Mouse (Mus musculus) limb, embryonic 15.5 days (tissue): ENCODE measurements at regions not wholly inside any gene's neighbourhood (a gene's known extent, or its start where the extent isn't known, plus 50 kb on each side); places are given as distances from the start of the nearest gene placed in this dataset.

Source experiments
- ATAC-seq: fragments of 200-750 bp; cut with Nextera tagmentation; 2 replicates; pipeline ENCODE4 v1.8.0; 2017; ENCODE audit warnings: low read depth, moderate TSS enrichment; ENCODE audit not compliant: insufficient number of reproducible peaks, low FRiP score, low TSS enrichment
- H3K27ac ChIP-seq: fragments of 300-500 bp; sonication (generic); 2 replicates; pipeline ENCODE4 v1.5.1; 2015; ENCODE audit warnings: moderate library complexity, mild to moderate bottlenecking, inconsistent platforms
- H3K27me3 ChIP-seq: fragments of 300-500 bp; sonication (generic); 2 replicates; pipeline ENCODE4 v1.6.1; 2015; ENCODE audit warnings: inconsistent platforms
- H3K36me3 ChIP-seq: fragments of 300-500 bp; sonication (generic); 2 replicates; pipeline ENCODE4 v1.6.1; 2015; ENCODE audit warnings: inconsistent platforms
- H3K4me1 ChIP-seq: fragments of 300-500 bp; sonication (generic); 2 replicates; pipeline ENCODE4 v1.6.1; 2015; ENCODE audit warnings: inconsistent platforms
- H3K4me2 ChIP-seq: fragments of 300-500 bp; sonication (generic); 2 replicates; pipeline ENCODE4 v1.6.1; 2015; ENCODE audit warnings: mild to moderate bottlenecking, inconsistent platforms
- H3K4me3 ChIP-seq: fragments of 300-500 bp; sonication (generic); 2 replicates; pipeline ENCODE4 v1.5.1; 2015; ENCODE audit warnings: mild to moderate bottlenecking, inconsistent platforms
- H3K9ac ChIP-seq: fragments of 300-500 bp; sonication (generic); 2 replicates; pipeline ENCODE4 v1.6.1; 2015; ENCODE audit warnings: inconsistent platforms
- H3K9me3 ChIP-seq: fragments of 300-500 bp; sonication (generic); 2 replicates; pipeline ENCODE4 v1.6.1; 2016; ENCODE audit warnings: inconsistent platforms
- WGBS: fragments of 180-500 bp; shearing (Covaris S2); methylation state at CpG from one replicate; pipeline ENCODE4 v1.1.7; 2015; 5-methylcytosine and 5-hydroxymethylcytosine counted together

DNA sequence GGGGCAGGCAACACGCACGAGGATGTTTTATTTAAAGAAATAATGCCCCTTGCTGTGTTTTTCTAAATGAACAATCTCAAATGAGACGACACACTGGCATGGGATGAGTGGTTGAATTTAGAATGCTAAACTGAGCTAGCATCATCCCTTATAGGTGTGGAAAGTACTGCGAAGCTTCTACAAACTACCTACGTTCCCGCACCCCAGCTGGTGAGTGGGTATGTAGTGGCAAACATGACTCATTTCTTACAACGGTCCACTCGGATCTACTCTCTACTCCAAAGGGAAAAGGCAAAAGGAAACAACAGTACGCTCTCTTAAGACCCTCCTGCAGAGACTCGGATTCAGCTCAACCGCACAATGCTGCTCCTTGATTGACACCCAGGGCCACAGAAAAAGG lies 167.2 kb downstream of the Dad1 start:
- Histone ChIP-seq H3K4me2 (no peak overlapping the region), H3K9ac (no peak overlapping the region), H3K36me3 (no peaks in the 10 kb centered on the region), H3K9me3 (no peaks in the 10 kb centered on the region), H3K27me3 (no peaks in the 10 kb centered on the region), H3K4me1 (peaks cover 7% of the 10 kb centered on the region), H3K4me3 (no peak overlapping the region), H3K27ac (no peak overlapping the region)
- 77% methylated on average over 11 of the region's 11 CpGs for WGBS
- ATAC-seq, result no peak

DNA sequence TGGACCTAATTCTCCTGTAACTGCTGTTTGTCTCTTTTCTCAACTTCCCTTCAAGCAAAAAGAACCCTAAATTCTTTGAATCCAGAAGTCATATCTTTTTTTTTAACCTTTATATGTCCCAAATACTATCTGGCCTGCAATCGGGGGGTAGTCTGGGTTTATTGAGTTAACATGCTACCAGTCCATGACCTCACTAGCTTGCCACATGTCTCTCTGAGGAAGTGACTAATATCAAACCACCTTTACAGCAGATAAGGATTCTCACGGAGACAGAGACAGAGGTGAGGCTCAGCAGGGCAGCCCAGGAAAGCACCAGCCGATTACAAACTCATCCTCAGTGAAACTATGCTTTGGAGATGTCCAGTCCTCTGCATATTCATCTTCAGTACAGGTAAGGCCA lies 179.2 kb downstream of the Dad1 start:
- no peak for ATAC-seq
- Histone ChIP-seq H3K36me3 (no peaks in the 10 kb centered on the region), H3K9ac (no peak overlapping the region), H3K27me3 (no peaks in the 10 kb centered on the region), H3K9me3 (no peaks in the 10 kb centered on the region), H3K4me2 (no peak overlapping the region), H3K4me3 (no peak overlapping the region), H3K4me1 (peaks cover 14% of the 10 kb centered on the region), H3K27ac (no peak overlapping the region)
- WGBS, result 70% methylated on average over 3 of the region's 3 CpGs

DNA sequence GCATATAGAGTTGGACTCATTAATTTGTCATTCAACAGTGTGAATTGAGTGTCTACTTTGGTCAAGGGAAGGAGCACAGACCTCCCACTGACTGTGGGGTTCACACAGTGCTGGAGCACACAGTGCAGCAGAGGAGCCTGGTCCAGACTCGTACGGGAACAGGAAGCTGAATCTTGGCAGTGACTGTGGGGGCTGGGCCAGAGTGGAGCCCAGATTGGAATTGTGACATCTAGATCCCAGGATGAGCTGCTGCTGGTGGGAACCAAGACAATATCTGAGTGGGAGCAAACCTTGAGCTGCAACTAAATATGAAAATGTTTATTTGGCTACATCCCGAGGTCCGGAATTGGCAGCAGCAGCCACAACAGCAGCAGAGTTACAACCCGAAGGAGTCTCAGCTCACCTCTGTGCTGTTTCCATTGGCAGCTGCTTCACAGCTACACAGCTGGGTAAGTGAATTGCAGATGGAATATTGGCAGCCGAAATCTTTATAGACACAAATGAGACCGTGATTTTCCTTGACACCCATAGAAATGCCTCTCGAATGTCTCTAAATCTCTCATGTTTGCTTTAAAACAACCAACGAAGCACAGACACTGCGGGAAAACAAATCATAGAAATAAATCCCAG lies 181.5 kb downstream of the Dad1 start:
- WGBS, result 27% methylated on average over 10 of the region's 10 CpGs
- H3K9me3 ChIP-seq, result no peaks in the 10 kb centered on the region
- peak overlapping the region; percentile 37 for H3K4me2 ChIP-seq
- H3K27ac ChIP-seq, result peak overlapping the region; percentile 74
- H3K4me3 ChIP-seq, result peak overlapping the region; percentile 20
- ATAC-seq, result peak; percentile 82
- H3K36me3 ChIP-seq, result no peaks in the 10 kb centered on the region
- no peaks in the 10 kb centered on the region for H3K27me3 ChIP-seq
- no peak overlapping the region for H3K9ac ChIP-seq
- peaks cover 14% of the 10 kb centered on the region for H3K4me1 ChIP-seq

DNA sequence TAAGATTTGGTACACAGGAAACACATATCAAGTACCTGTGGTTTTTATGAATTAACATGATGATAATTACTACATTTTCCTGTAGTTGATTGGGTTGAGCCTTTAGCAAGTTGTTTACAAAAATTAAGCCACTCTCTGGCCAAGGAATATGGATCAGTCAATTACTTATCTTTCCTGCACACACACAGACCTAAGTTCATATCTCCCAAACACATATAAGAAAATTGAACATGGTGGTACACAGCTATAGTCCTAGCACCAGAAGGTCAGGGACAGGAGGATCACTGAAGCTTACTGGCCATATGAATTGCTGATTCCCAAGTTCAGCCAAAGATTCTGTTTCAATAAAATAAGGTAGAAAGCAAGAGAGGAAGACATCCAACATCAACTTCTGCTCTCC lies 183.7 kb downstream of the Dad1 start:
- ATAC-seq, result no peak
- Histone ChIP-seq H3K9ac (no peak overlapping the region), H3K36me3 (no peaks in the 10 kb centered on the region), H3K4me3 (no peak overlapping the region), H3K4me2 (no peak overlapping the region), H3K9me3 (no peaks in the 10 kb centered on the region), H3K4me1 (peaks cover 14% of the 10 kb centered on the region), H3K27ac (no peak overlapping the region), H3K27me3 (no peaks in the 10 kb centered on the region; the same call in 1 of the 2 replicates)

DNA sequence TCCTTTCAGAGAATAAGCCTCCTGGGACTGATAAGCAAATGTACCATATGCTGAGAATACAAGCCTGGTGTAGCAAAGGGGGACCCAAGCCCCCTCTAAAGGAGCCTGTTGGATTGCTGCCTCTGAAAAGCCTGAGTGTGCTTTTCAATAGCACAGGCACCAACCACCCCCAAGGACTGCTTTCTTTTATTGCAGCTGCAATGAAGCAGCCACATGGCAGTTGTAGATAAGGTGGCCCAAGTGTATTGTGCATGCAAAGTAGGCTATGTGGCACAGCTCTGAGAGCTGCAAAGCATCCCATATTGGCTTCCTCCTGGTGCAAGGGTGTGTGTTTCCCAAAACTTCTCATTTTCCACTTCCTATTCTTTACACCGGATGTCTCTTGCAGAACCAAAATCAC lies 185.2 kb downstream of the Dad1 start:
- Histone ChIP-seq H3K4me1 (peaks cover 18% of the 10 kb centered on the region), H3K4me2 (no peak overlapping the region), H3K27me3 (peaks cover 6% of the 10 kb centered on the region; the same call in 1 of the 2 replicates), H3K36me3 (no peaks in the 10 kb centered on the region), H3K9ac (no peak overlapping the region), H3K4me3 (no peak overlapping the region), H3K9me3 (no peaks in the 10 kb centered on the region), H3K27ac (no peak overlapping the region)
- WGBS, result 86% methylated on average over 1 of the region's 1 CpGs
- no peak for ATAC-seq

DNA sequence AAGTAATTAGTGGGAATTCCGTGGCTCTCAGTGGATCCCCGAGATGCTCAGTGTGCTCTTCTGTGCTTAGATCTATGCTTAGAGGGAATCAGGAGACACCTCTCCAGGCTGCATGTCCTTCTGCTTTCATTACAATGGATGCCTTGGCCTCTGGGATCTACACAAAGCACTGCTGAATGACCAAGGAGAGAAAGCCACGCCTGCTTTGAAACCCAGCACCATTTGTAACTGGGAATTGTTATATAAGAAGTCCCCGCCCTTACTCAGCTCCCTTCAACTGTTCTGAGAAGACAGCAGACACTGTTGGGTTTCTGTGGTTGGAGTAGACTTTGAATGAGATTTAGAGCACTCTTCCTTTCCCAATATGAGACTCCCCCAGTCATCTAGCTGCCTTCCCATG lies 188.4 kb downstream of the Dad1 start:
- Histone ChIP-seq H3K4me1 (peaks cover 6% of the 10 kb centered on the region; the same call in 1 of the 2 replicates), H3K27me3 (peaks cover 14% of the 10 kb centered on the region; the same call in 1 of the 2 replicates), H3K4me3 (no peak overlapping the region), H3K27ac (no peak overlapping the region), H3K36me3 (no peaks in the 10 kb centered on the region), H3K9me3 (no peaks in the 10 kb centered on the region), H3K9ac (no peak overlapping the region), H3K4me2 (no peak overlapping the region)
- no peak for ATAC-seq
- WGBS, result 78% methylated on average over 4 of the region's 4 CpGs

DNA sequence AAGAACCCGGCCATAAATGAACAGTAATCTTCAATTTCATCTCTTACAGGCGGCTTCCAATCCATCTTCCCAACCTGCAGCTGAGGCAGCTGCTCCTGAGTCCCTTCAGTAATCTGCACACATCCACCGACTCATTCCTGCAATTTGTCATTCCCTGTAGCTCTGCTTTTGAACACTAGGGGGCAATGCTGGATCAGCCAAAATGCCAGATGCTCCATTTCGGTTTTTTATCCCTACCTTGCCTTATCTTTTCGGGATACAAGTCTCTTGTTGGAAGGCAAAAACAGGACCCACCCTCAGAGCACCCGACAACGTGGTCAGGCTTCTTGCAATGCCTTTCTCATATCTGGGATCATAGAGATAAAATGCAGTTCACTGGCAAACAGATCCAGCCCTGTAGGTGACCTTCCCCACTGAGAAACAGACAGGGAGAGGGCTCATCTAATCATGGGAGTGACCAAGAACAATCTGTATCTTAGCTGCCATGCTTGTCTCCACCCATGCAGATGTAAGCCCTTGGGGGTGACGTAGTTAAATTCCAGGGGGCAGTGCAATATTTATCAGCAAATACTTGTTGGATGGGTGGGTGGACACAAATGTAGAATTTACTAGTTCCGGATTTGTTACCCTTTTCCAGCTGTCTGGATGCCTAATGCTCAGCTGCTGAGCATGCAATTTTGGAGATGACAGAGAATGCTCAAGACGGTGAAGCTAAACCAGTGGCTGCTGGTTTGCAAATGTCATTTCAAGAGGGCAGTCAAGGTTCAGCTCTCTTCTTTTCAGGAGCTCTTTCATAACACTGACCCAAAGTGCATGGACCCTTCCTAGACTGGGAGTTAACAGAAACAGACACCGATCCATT lies 189.1 kb downstream of the Dad1 start:
- Histone ChIP-seq H3K36me3 (no peaks in the 10 kb centered on the region), H3K4me2 (0 out of 2 replicates have a peak overlapping the region, but pooled peaks have one; percentile 20), H3K27ac (no peak overlapping the region), H3K9me3 (no peaks in the 10 kb centered on the region), H3K4me1 (peaks cover 6% of the 10 kb centered on the region; the same call in 1 of the 2 replicates), H3K9ac (no peak overlapping the region), H3K27me3 (peaks cover 17% of the 10 kb centered on the region; the same call in 1 of the 2 replicates), H3K4me3 (no peak overlapping the region)
- 26% methylated on average over 11 of the region's 11 CpGs for WGBS
- no peak; the same call in 1 of the 2 replicates for ATAC-seq

DNA sequence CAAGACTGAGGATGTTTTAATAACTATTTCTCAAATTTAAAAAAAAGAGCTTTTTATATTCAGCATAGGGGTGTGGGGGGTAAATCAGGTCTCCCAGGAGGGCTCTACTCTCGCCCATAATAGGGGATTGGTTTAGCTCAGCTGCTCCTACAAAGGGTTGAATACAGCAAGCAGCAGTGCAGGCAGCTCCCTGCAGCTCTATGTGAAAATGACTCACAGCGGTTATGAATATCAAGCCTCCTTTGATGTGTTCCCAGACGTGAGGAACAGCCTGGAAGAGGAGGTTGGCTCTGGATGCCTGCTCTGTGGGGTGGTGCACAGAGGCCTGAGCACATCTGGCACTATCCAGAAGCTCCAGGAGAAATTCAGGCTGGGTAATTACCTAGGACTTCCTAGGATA lies 192.3 kb downstream of the Dad1 start:
- Histone ChIP-seq H3K4me3 (no peak overlapping the region), H3K9ac (no peak overlapping the region), H3K27me3 (peaks cover 17% of the 10 kb centered on the region; the same call in 1 of the 2 replicates), H3K36me3 (no peaks in the 10 kb centered on the region), H3K4me1 (peaks cover 6% of the 10 kb centered on the region; the same call in 1 of the 2 replicates), H3K9me3 (no peaks in the 10 kb centered on the region), H3K27ac (no peak overlapping the region; the same call in 1 of the 2 replicates), H3K4me2 (no peak overlapping the region)
- WGBS, result 20% methylated on average over 3 of the region's 3 CpGs
- ATAC-seq, result no peak

DNA sequence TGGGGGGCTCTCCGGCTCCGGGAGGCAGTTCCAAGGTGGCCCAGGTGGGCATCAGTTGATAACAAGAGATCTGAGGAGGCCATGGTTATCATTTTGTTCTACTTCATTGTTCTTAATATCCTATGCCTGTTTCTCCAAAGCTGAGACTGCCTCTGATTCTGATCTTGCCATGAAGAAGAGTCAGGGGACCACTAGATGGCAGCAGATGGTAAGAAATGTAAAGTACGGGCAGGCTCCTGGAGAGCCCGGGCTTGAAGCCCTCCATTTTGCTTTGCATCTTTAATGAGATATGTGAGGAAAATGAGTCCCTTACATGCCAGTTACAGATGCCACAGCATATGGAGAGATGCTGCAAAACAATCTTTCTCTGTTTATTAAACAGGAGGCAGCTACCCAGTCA lies 194.1 kb downstream of the Dad1 start:
- Histone ChIP-seq H3K9me3 (no peaks in the 10 kb centered on the region), H3K27me3 (peaks cover 17% of the 10 kb centered on the region; the same call in 1 of the 2 replicates), H3K27ac (no peak overlapping the region), H3K36me3 (no peaks in the 10 kb centered on the region), H3K4me1 (peaks cover 4% of the 10 kb centered on the region; the same call in 1 of the 2 replicates), H3K4me3 (no peak overlapping the region), H3K9ac (no peak overlapping the region), H3K4me2 (no peak overlapping the region)
- no peak; the same call in 1 of the 2 replicates for ATAC-seq
- WGBS, result 18% methylated on average over 4 of the region's 4 CpGs

DNA sequence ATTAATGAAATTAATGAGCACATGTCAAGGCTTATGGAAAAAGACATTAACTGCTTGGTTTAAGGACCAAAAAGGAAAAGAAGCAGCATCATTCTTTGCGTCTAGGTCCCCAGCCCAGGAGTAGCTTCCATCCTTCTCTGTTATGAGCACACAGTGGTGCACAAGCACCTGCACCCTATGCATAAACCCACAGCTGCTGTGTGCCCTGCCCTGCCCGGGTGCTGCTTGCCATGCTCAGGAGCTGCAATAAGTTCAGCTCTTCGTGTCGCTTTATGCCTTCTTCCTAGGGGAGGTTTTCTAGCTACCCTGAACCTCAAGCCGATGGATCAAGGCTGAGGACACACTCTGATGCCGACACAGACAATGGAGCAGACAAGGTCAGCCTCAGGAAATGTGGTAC lies 194.8 kb downstream of the Dad1 start:
- H3K36me3 ChIP-seq, result no peaks in the 10 kb centered on the region
- no peak for ATAC-seq
- no peaks in the 10 kb centered on the region for H3K9me3 ChIP-seq
- no peak overlapping the region for H3K27ac ChIP-seq
- no peak overlapping the region for H3K4me3 ChIP-seq
- 0 out of 2 replicates have a peak, but pooled peaks cover 2% of the 10 kb centered on the region for H3K4me1 ChIP-seq
- no peak overlapping the region for H3K4me2 ChIP-seq
- H3K9ac ChIP-seq, result no peak overlapping the region
- H3K27me3 ChIP-seq, result peaks cover 15% of the 10 kb centered on the region; the same call in 1 of the 2 replicates
- 82% methylated on average over 6 of the region's 6 CpGs for WGBS

DNA sequence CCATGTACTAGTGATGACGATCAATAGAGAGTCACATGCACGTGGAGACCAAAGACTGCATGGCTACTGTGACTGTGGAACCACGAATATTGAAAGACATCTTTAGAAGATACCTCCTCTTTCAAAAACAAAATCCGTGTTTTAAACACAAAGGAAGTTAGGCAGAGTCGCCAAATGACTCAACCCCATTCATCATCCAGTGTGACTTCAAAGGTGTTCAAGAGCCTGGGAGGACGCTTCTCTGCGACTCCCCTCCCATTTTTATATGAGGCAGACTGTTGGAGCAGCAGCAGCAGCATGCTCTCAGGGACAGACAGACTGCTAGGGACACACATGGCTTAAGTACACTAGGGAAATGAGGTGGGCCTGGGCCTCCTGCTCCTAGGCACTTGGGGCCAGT lies 197.2 kb downstream of the Dad1 start:
- Histone ChIP-seq H3K4me2 (no peak overlapping the region), H3K4me1 (0 out of 2 replicates have a peak, but pooled peaks cover 2% of the 10 kb centered on the region), H3K4me3 (no peak overlapping the region), H3K9me3 (no peaks in the 10 kb centered on the region), H3K9ac (no peak overlapping the region), H3K27ac (no peak overlapping the region), H3K27me3 (0 out of 2 replicates have a peak, but pooled peaks cover 4% of the 10 kb centered on the region), H3K36me3 (no peaks in the 10 kb centered on the region)
- ATAC-seq, result no peak
- WGBS, result 57% methylated on average over 7 of the region's 7 CpGs

DNA sequence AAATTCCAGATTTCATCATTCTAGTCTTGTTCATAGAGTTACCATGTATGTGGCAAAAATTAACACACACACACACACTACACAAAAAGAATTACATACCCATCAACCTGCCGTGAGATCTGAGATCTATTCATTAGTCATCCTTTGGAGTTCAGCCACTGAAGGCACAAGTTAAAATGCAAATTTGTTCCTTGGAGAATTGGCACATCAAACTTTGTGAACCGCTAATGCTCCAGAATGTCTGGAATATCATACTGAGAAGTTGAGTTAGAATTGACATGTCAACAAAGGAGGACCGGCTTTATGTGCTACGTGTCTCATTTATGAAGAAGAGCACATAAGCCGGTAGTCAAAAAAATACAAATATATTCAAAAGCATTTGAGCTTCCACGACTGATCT lies 198.5 kb downstream of the Dad1 start:
- no peaks in the 10 kb centered on the region for H3K36me3 ChIP-seq
- no peak overlapping the region for H3K4me2 ChIP-seq
- no peak overlapping the region for H3K4me3 ChIP-seq
- no peak overlapping the region for H3K9ac ChIP-seq
- no peaks in the 10 kb centered on the region for H3K4me1 ChIP-seq
- H3K27me3 ChIP-seq, result 0 out of 2 replicates have a peak, but pooled peaks cover 2% of the 10 kb centered on the region
- WGBS, result 83% methylated on average over 6 of the region's 6 CpGs
- no peak overlapping the region for H3K27ac ChIP-seq
- H3K9me3 ChIP-seq, result no peaks in the 10 kb centered on the region
- ATAC-seq, result no peak
